Mouse (Mus musculus) gastrocnemius, postnatal 14 days (tissue): Measurements from ENCODE around the gene Spats1. TPM values are rescaled to one million over a fixed set of nuclear protein-coding genes. Genes with fewer than 3 reads are reported as not detected.
"Not testable (repeated sequence)": the region's sequence is repeated elsewhere in the genome, so short reads cannot be mapped to it uniquely, and the experiment has no call there.

Source experiments
- DNase-seq: peaks from one replicate; pipeline ENCODE4 v3.0.0; 2021; ENCODE audit warnings: mixed read lengths
- intact Hi-C: fragments of 180-260 bp; cut with DNase I; formaldehyde crosslinking; loops from one replicate; pipeline ENCODE4 v1.15.1; 2025; ENCODE audit warnings: low total_unique reads
- total RNA-seq, 2 experiments: library from RNA; stranded (reverse); gene quantifications; 2 replicates each; pipeline ENCODE4 v1.2.3; 2021

The Spats1 gene
- total RNA-seq, 2 experiments from 2014 or later, result 0.20 TPM; not detected in 1

GRCm38 (mm10) chr17:45455783-45456182 is 19.4 kb downstream of the Spats1 start:
- DNase-seq, intact Hi-C loops: not testable (repeated sequence)

- intact Hi-C loops, result no loop called here
- DNase-seq, result no peak
Measured at GRCm38 (mm10) chr17:45454794-45455193, 20.4 kb downstream of the Spats1 start.

GRCm38 (mm10) chr17:45452271-45452670 is 22.9 kb downstream of the Spats1 start:
- no peak for DNase-seq
- intact Hi-C loops, result no loop called here

GRCm38 (mm10) chr17:45450153-45450552 is 25.1 kb downstream of the Spats1 start:
- intact Hi-C loops, result no loop called here
- no peak for DNase-seq

GRCm38 (mm10) chr17:45449586-45449985 is 25.6 kb downstream of the Spats1 start:
- DNase-seq, result no peak
- intact Hi-C loops, result no loop called here

- DNase-seq, result no peak
- intact Hi-C loops, result no loop called here
Measured at GRCm38 (mm10) chr17:45447063-45447462, 28.2 kb downstream of the Spats1 start.

- intact Hi-C loops, result no loop called here
- DNase-seq, result no peak
Measured at GRCm38 (mm10) chr17:45445923-45446322, 29.3 kb downstream of the Spats1 start.

GRCm38 (mm10) chr17:45434262-45434590 is 41.0 kb downstream of the Spats1 start:
- intact Hi-C loops, result no loop called here
- no peak for DNase-seq

- DNase-seq, result peak; percentile 97
- intact Hi-C loops, result no loop called here
Measured at GRCm38 (mm10) chr17:45433419-45434261, 41.6 kb downstream of the Spats1 start, which contains the start of gene Cdc5l. Cdc5l (minus strand) TSS chr17:45433737.

GRCm38 (mm10) chr17:45432706-45433398 is 42.4 kb downstream of the Spats1 start:
- no peak for DNase-seq
- intact Hi-C loops, result no loop called here

GRCm38 (mm10) chr17:45432007-45432406 is 43.2 kb downstream of the Spats1 start:
- intact Hi-C loops, result no loop called here
- no peak for DNase-seq

GRCm38 (mm10) chr17:45417387-45417786 is 57.8 kb downstream of the Spats1 start:
- DNase-seq, result no peak
- intact Hi-C loops, result no loop called here

GRCm38 (mm10) chr17:45411617-45412016 is 63.6 kb downstream of the Spats1 start:
- DNase-seq, intact Hi-C loops: not testable (repeated sequence)

GRCm38 (mm10) chr17:45408719-45409118 is 66.5 kb downstream of the Spats1 start:
- DNase-seq, result no peak
- intact Hi-C loops, result no loop called here

GRCm38 (mm10) chr17:45406281-45406680 is 68.9 kb downstream of the Spats1 start:
- intact Hi-C loops, result no loop called here
- DNase-seq, result no peak

GRCm38 (mm10) chr17:45403207-45403606 is 72.0 kb downstream of the Spats1 start:
- no peak for DNase-seq
- intact Hi-C loops, result no loop called here

- intact Hi-C loops, result no loop called here
- no peak for DNase-seq
Measured at GRCm38 (mm10) chr17:45402601-45403000, 72.6 kb downstream of the Spats1 start.

GRCm38 (mm10) chr17:45402126-45402525 is 73.1 kb downstream of the Spats1 start:
- intact Hi-C loops, result no loop called here
- no peak for DNase-seq

GRCm38 (mm10) chr17:45401126-45401905 is 73.9 kb downstream of the Spats1 start:
- intact Hi-C loops, result no loop called here
- no peak for DNase-seq

- no peak for DNase-seq
- intact Hi-C loops, result no loop called here
Measured at GRCm38 (mm10) chr17:45398021-45398420, 77.2 kb downstream of the Spats1 start.
